Mouse (Mus musculus) ovary, adult 2 months (tissue): Measurements from ENCODE around the gene Cited2. TPM values are rescaled to one million over a fixed set of nuclear protein-coding genes. Genes with fewer than 3 reads are reported as not detected.

ENCODE experiments used
- polyA plus RNA-seq: library from polyadenylated mRNA; depleted of rRNA; stranded (reverse); fragments of >200 nt; gene quantifications from 2 replicates; pipeline ENCODE4 v1.2.3, GENCODE M21; 2012; rRNA removed

Cited2 gene
- polyA plus RNA-seq = 188 and 211 TPM in 2 replicates

GRCm38 (mm10) chr10:17722653-17723410 is at the start of gene Cited2:
Cited2 (plus strand) TSS chr10:17723218.

Other genes starting within 250 kb of the Cited2 start
- gene Txlnb, start 73.0 kb downstream of the Cited2 start, polyA plus RNA-seq = 0.22 and 0.54 TPM in 2 replicates
- 14.4 and 19.4 TPM in 2 replicates for gene Heca, start 224.8 kb downstream of the Cited2 start, polyA plus RNA-seq